Mouse (Mus musculus) heart, embryonic 15.5 days (tissue): ENCODE results near the gene Ms4a5. TPM values are rescaled to one million over a fixed set of nuclear protein-coding genes. Genes with fewer than 3 reads are reported as not detected.

ENCODE experiments used
- polyA plus RNA-seq: library from polyadenylated mRNA; unstranded; fragments of >200 nt; fragmentation: Nextera tagmentation; extraction: Ambion mirVana; gene quantifications from 2 replicates; pipeline ENCODE4 v1.2.1, GENCODE M21; 2015

Ms4a5 gene
- polyA plus RNA-seq, 1 experiment from 2014 or later: not detected

Other genes starting within 250 kb of the Ms4a5 start
- gene Ms4a8a, start 202.8 kb downstream of the Ms4a5 start, polyA plus RNA-seq: 0.11 TPM in 1 of 2 replicates, not detected in the other
- gene 1700017D01Rik, start 153.0 kb downstream of the Ms4a5 start, polyA plus RNA-seq: not detected in 2 replicates
- not detected in 2 replicates for gene 1700025F22Rik, start 118.6 kb downstream of the Ms4a5 start, polyA plus RNA-seq
- gene Ms4a13, start 87.1 kb downstream of the Ms4a5 start, polyA plus RNA-seq: not detected in 2 replicates
- gene Ms4a12, start 51.4 kb downstream of the Ms4a5 start, polyA plus RNA-seq: not detected in 2 replicates
- gene Ms4a1, start 17.6 kb downstream of the Ms4a5 start, polyA plus RNA-seq: not detected in 2 replicates
- gene Ms4a14, start 30.6 kb upstream of the Ms4a5 start, polyA plus RNA-seq: 0.05 TPM in 2 replicates
- gene Ms4a7, start 52.3 kb upstream of the Ms4a5 start, polyA plus RNA-seq: 4.6 and 7.0 TPM in 2 replicates
- gene Ms4a4a, start 91.7 kb upstream of the Ms4a5 start, polyA plus RNA-seq: 4.0 and 8.1 TPM in 2 replicates
- 1.1 and 1.4 TPM in 2 replicates for gene Ms4a4c, start 120.9 kb upstream of the Ms4a5 start, polyA plus RNA-seq
- gene Ms4a4b, start 159.7 kb upstream of the Ms4a5 start, polyA plus RNA-seq: 0.16 and 1.5 TPM in 2 replicates
- gene Ms4a6c, start 185.5 kb upstream of the Ms4a5 start, polyA plus RNA-seq: 4.5 and 5.8 TPM in 2 replicates
- not detected in 2 replicates for gene Gm8369, start 202.1 kb upstream of the Ms4a5 start, polyA plus RNA-seq
- gene Ms4a6b, start 232.6 kb upstream of the Ms4a5 start, polyA plus RNA-seq: 3.6 and 7.2 TPM in 2 replicates